Mouse (Mus musculus): ENCODE measurements around the gene Map3k12.

The Map3k12 gene

GRCm38 (mm10) chr15:102503447-102503846 lies 13.4 kb downstream of the Map3k12 start, which contains the start of gene Gm10337:
TSS of gene Gm10337 (plus strand) at chr15:102503722.
- DNase-seq (ENCODE audit: low spot score): no peak

DNA sequence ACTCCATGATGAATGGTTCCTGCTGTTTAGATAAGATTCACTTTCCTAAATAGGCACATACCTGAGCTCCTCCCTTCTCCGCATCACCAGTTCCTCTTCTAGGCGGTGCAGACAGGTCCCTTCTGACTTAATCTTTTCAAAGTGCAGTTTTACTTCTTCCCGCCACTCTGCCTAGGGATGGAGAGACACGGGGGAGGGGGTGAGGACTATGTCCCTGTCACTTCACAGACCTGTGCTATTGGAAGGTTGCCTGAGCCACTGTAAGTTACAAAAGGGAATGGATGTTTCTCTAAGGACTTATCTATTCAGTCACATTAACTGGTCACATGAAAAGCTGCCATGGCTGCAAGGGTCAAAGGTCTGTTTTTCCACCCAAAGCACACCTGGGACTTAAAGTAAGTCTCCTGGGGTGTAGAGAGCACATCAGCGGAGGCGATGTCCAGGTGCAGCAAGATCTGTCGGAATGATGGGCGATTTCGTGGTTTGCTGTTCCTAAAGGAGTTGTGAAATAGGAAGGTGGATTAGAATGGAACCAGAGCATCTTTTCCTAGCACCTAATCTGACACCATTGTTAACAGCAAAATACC lies 14.5 kb downstream of the Map3k12 start:
- DNase-seq (ENCODE audit: low spot score): no peak

- DNase-seq (ENCODE audit: low spot score): no peak
Measured at GRCm38 (mm10) chr15:102501084-102501814, 15.6 kb downstream of the Map3k12 start.

- DNase-seq (ENCODE audit: low spot score): no peak
Measured at GRCm38 (mm10) chr15:102500479-102500878, 16.4 kb downstream of the Map3k12 start.

DNA sequence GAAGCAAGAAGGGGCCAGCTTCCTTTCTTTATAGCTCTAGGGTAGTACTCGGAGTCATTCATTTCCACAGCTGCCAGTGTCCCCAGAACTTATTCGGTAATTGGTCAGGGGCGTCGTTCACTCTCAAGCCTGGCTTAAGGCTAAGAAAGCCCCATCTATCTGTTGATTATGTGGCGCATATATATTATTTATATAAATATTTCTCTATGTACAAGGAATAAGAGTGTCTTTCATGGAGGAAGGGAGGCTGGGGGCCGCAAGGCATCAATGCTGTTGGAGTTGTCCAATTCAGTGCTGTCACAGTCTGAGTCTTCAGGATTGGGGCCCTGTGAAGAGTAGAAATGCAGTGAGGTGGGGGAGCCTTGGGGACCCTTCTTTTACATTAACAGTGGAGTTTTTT lies 17.0 kb downstream of the Map3k12 start:
- DNase-seq (ENCODE audit: low spot score): no peak

DNA sequence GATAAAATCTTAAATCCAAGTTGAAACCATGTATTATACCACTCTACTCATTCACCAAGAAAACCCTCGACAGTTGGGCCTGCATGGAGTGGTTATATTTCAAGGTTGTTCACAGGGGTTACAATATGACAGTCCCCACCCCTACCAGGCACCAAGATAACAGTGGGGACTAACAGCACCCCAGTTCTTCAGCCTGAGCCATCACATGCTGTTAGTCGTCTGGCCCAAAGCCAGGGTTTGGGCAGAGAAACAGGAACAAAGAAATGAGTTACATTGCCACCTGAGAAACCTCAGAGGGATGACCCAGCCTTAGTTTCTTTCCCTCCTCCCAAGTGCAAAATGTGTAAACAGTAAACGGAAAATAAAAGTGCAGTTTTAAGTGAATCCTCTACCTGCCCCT lies 17.5 kb downstream of the Map3k12 start:
- DNase-seq (ENCODE audit: low spot score): no peak

DNA sequence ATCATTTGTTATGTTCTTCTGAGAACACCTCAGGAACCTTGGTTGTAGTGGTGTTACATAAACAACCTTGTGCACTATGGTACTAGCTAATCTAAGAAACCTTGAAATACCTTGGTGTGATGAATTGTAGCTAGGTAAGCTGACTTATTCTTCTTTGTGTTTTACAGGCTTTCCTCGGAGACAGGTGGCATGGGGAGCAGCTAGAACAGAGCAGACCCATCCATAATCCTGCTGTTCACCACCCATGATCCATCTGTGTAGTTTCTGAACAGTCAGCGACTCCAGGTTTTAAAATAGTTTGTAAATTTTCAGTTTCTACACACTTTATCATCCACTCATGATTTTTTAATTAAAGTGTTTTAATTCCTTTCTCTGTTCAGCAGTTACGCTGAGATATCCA lies 18.5 kb downstream of the Map3k12 start:
- DNase-seq (ENCODE audit: low spot score): no peak

- DNase-seq (ENCODE audit: low spot score): no peak
Measured at GRCm38 (mm10) chr15:102487664-102488063, 29.2 kb downstream of the Map3k12 start.

DNA sequence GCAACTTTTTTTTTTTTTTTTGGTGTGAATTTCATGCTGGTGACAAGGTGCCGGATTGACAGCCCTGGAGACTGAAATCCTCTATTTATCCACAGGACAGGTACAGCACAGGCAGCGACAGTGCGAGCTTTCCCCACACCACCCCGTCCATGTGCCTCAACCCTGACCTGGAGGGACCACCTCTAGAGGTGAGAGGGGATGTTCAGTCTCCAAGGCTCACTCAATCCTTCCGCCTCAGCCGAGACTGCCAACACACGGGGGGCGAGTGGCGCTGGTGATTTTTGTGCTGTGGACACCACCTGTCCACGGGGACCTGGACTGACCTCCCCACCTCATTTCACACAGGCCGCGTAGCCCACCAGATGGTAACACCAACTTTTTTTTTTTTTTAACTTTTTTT lies 31.0 kb downstream of the Map3k12 start:
- no peak for DNase-seq (ENCODE audit: low spot score)

DNA sequence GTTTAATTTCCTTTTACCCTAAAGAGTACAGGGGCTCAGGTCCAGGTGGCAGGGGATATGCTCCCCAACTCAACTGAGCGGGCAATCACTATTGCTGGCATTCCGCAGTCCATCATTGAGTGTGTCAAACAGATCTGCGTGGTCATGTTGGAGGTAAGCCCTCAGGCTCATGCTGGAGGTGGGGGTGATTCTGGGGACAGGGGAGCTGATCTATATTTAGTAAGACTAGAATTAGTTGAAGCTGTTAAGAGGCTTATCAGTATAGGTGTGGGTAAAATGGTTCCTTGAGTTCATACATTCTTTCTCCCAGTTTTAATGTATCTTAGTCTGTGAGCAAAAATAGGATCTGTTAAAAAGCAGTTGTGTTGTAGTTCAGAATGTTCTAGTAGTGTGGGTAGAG lies 33.7 kb downstream of the Map3k12 start:
- no peak for DNase-seq (ENCODE audit: low spot score)

- DNase-seq (ENCODE audit: low spot score): no peak
Measured at GRCm38 (mm10) chr15:102474520-102474919, 42.3 kb downstream of the Map3k12 start.

DNA sequence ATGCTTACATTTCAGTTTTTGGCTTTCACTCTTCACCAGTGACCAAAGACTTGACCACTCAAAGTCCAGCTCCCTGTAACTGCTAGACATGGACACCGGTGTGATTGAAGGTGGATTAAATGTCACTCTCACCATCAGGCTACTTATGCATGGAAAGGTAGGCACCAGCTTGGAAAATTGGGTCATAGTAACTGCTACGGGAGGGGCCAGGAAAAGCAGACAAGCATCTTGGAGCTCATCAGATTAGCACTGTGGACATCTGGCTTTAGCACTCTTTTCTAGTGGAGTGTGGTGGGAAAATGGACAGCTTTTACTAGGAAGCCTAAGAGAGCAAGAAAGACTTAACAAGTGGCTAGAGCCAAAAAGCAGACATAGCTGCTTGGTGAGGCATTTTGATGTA lies 43.6 kb downstream of the Map3k12 start:
- DNase-seq (ENCODE audit: low spot score): no peak

- DNase-seq (ENCODE audit: low spot score): no peak
Measured at GRCm38 (mm10) chr15:102471727-102472126, 45.1 kb downstream of the Map3k12 start.

- DNase-seq (ENCODE audit: low spot score): no peak
Measured at GRCm38 (mm10) chr15:102471295-102471645, 45.6 kb downstream of the Map3k12 start.

DNA sequence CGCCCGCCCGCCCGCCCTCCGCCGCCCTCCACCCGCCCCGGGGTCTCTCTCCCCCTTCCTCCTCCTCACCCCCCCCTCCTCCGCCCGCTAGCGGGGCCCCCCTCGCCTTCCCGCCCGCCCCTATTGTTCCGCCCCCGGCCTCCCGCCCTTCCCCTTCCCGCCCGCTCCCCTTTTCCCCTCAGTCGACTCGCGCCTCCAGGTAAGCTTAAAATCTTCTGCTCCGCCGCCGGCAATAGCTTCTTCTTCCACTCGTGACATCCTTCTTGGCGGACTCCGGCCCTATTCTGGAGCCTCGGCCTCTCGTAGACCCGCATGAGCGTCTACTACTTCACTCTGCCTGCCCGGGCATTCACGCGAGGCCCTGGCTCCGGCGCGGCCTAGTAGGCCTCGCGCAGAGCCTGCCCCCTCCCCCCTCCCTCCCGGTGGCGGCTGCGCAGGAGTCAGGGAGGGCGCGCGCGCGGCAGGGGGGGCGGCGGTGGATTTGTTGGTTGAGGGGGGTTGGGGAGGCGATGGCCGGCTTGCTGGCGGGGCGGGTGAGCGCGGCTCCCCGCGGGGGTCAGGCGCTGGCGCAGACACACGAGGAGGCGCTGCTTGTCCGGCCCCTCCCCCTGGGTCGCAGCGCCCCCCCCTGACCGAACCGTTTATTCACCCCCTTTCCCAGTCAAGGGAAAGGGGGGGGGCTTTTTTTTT lies 46.1 kb downstream of the Map3k12 start:
- peak; percentile 70 for DNase-seq (ENCODE audit: low spot score)

DNA sequence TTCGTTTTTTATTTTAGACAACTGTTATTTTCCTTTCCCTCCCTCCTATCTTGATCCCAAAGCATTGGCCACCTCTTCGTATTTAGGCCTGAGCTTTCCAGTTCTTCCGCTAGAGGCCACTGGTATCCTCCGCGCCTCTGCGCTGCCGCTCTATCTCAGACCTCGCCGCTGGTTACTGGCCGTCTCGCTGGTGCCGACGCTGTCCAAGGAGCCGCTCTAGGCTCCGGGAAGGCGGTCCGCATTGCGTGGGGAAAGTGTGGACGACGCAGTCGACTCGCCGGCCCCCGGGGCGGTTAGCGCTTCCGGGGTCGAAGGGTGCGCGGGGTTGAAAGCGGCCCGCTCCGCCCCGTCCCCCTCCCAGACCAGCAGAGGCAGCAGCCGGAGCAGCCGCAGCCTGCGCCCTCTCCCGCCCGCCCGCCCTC lies 46.7 kb downstream of the Map3k12 start, which contains the start of gene Pcbp2:
TSS of gene Pcbp2 (plus strand) at position 357 of the 422 bp plus-strand sequence.
- peak; percentile 97 for DNase-seq (ENCODE audit: low spot score)

- no peak for DNase-seq (ENCODE audit: low spot score)
Measured at GRCm38 (mm10) chr15:102468675-102469370, 48.0 kb downstream of the Map3k12 start.

GRCm38 (mm10) chr15:102463666-102464065 lies 53.2 kb downstream of the Map3k12 start:
- DNase-seq (ENCODE audit: low spot score): peak; percentile 38

GRCm38 (mm10) chr15:102461430-102462075 lies 55.3 kb downstream of the Map3k12 start:
- no peak for DNase-seq (ENCODE audit: low spot score)

DNA sequence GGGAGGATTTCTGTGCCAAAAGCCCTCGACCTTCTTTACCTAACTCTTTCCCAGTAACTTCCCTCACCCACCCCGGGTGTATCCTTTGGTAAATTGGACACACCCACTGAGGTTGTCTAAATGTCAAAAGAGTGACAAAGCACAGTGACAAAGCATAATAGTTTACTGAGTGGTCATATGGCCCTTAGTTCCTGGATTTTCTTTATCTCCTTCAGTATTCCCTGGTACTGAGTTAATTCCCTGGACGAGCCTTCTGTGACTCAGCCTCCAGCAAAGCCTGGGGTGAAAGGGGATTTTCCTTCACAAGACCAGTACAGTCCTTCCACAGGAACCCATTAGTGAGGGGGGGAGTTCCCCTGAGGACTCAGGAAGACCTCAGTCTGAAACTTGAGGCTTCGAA lies 55.9 kb downstream of the Map3k12 start:
- DNase-seq (ENCODE audit: low spot score): no peak

- no peak for DNase-seq (ENCODE audit: low spot score)
Measured at GRCm38 (mm10) chr15:102460409-102460808, 56.5 kb downstream of the Map3k12 start.

GRCm38 (mm10) chr15:102459847-102460246 lies 57.0 kb downstream of the Map3k12 start:
- DNase-seq (ENCODE audit: low spot score): no peak

Measured in T-cell, adult 2 months (primary cell).